12 mouse cellular contexts compared by ENCODE assay signal in the genomic region with DNA sequence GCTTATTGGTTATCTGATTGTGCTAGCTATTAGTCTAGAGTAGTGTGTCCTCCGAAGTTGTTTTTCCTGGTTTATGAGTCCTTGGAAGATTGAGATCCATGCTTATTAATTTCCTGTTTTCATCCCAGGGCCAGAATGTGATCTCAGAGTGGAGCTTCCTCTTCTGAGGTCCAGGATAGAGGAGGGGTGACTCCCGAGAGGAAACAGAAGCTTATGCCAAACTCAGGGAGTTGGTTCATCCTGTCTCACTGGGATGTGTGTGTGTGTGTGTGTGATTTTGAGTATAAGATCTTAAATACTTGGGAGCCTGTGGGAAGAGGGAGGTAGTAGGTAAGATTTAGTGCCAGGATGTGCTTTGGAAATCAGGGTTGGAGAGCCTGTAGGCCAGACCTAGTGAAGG. TPM values are rescaled to one million over a fixed set of nuclear protein-coding genes. Genes with fewer than 3 reads are reported as not detected.
A peak's percentile ranks its signal among the peaks of the same experiment; 100 is the strongest.
DNase-seq lines count a peak whose midpoint lies in the region; ATAC-seq and TF ChIP-seq lines count a peak whose summit lies in the region.
"Had no signal": no experiment of that assay in that cellular context is flagged by ENCODE, and none has a peak within 500 bp of the region (broad histone marks: within the 10 kb centered on the region; RNA-seq: fewer than 3 reads in every experiment).

No protein-coding gene starts in this region.

- H3K4me1 ChIP-seq in heart, embryonic 16.5 days (ENCODE audit: control insufficient read depth, insufficient read depth, low read length): peaks cover 10% of the 10 kb centered on the region; the same call in 1 of the 2 replicates

- no peaks in the 10 kb centered on the region for H3K27me3 ChIP-seq in heart, embryonic 16.5 days (ENCODE audit: control insufficient read depth, insufficient read depth, low read length)
- H3K27me3 ChIP-seq: midbrain, embryonic 12.5 days had no signal

- TF ChIP-seq CTCF in left cerebral cortex, adult 2 months (IDR thresholded peaks at IDR 0.05): no peak

- H3K9ac ChIP-seq in heart, embryonic 16.5 days (ENCODE audit: low read length): no peak overlapping the region
- H3K9ac ChIP-seq: midbrain, embryonic 12.5 days had no signal

- no peaks in the 10 kb centered on the region for H3K9me3 ChIP-seq in heart, embryonic 16.5 days (replicated peaks; ENCODE audit: control insufficient read depth, low read length)
- H3K9me3 ChIP-seq: forebrain, embryonic 10.5 days; midbrain, embryonic 12.5 days had no signal

- H3K27ac ChIP-seq in left cerebral cortex, adult 2 months: peak overlapping the region; percentile 19; the same call in 1 of the 2 replicates
- H3K27ac ChIP-seq in heart, embryonic 16.5 days (ENCODE audit: low read length): peak overlapping the region; percentile 47; the same call in 1 of the 2 replicates
- H3K27ac ChIP-seq in macrophage: peak overlapping the region; percentile 19; the same call in 1 of the 2 replicates
- H3K27ac ChIP-seq: forebrain, embryonic 10.5 days; midbrain, embryonic 12.5 days had no signal

- ATAC-seq in heart, embryonic 16.5 days (replicated peaks; ENCODE audit: extremely low read depth, insufficient read depth, low FRiP score): peak; percentile 55
- ATAC-seq in cerebellum, adult (ENCODE audit: insufficient number of reproducible peaks, low FRiP score, low TSS enrichment): no peak
- ATAC-seq in activated CD4-positive, CD25-positive, alpha-beta regulatory T cell, adult 4 months: no peak

- DNase-seq in left cerebral cortex, adult 2 months (ENCODE audit: extremely low spot score in 1 of 2, low spot score in 2 of 2): no peak
- no peak for DNase-seq in left cerebral cortex, postnatal 36 days (ENCODE audit: low spot score in 2 of 2)
- peak; percentile 62 for DNase-seq in kidney, postnatal 14 days
- DNase-seq in layer of hippocampus, adult 8-10 months (ENCODE audit: low spot score in 2 of 2): no peak
- DNase-seq: adrenal gland, postnatal 10 days; cerebellum, postnatal 36 days had no signal

- H3K4me2 ChIP-seq in heart, embryonic 16.5 days (ENCODE audit: low read depth, low read length): no peak overlapping the region
- H3K4me2 ChIP-seq: midbrain, embryonic 12.5 days had no signal

- H3K36me3 ChIP-seq in heart, embryonic 16.5 days (ENCODE audit: control insufficient read depth, insufficient read depth): no peaks in the 10 kb centered on the region
- H3K36me3 ChIP-seq in macrophage (ENCODE audit: inconsistent target): no peaks in the 10 kb centered on the region
- H3K36me3 ChIP-seq: forebrain, embryonic 10.5 days; midbrain, embryonic 12.5 days had no signal

- whole genome bisulfite sequencing in heart, embryonic 16.5 days: 52% methylated on average over 2 of the region's 2 CpGs
- 43% methylated on average over 2 of the region's 2 CpGs for WGBS in macrophage (ENCODE audit: missing documents)

- intact Hi-C loops in left cerebral cortex, adult 2 months (cut with DNase I): no loop called here
- intact Hi-C loops in left cerebral cortex, postnatal 36 days (cut with DNase I): loop anchor here (5.0 kb wide), 1 partner anchor 44 kb away; no protein-coding TSS in a partner anchor

- no peaks in the 10 kb centered on the region for H3K79me2 ChIP-seq in macrophage (ENCODE audit: inconsistent target)

- H3K4me3 ChIP-seq in left cerebral cortex, adult 2 months: no peak overlapping the region
- H3K4me3 ChIP-seq in heart, embryonic 16.5 days (ENCODE audit: low read length): no peak overlapping the region
- no peak overlapping the region for H3K4me3 ChIP-seq in macrophage (ENCODE audit: inconsistent target)
- H3K4me3 ChIP-seq: forebrain, embryonic 10.5 days; midbrain, embryonic 12.5 days had no signal

RNA-seq across cellular contexts. Expression of gene Selenop, which starts 40.2 kb away (rescaled TPM):
- 100 to 1,000 TPM; 284 to 293 TPM for total RNA-seq in left cerebral cortex, adult 2 months (2021)
- total RNA-seq in left cerebral cortex, postnatal 36 days (2021): 100 to 1,000 TPM; 300 to 351 TPM
- polyA plus RNA-seq in heart, embryonic 16.5 days (2015; fragmentation: Nextera tagmentation; extraction: Ambion mirVana): 158 and 184 TPM in 2 replicates
- 1,000 to 10,000 TPM in 1 of 26 experiments, 100 to 1,000 TPM in 10, 10 to 100 TPM in 15; 23.8 to 1,148 (median 94.1) TPM for total RNA-seq in macrophage (2018; cell fraction: chromatin; rRNA removed)
- total RNA-seq in macrophage (2018; cell fraction: cytosol; rRNA removed): over 10,000 TPM in 10 of 26 experiments, 1,000 to 10,000 TPM in 16; 1,265 to 11,944 (median 5,711) TPM
- total RNA-seq in macrophage (2018; cell fraction: nucleus; rRNA removed): 1,000 to 10,000 TPM in 14 of 26 experiments, 100 to 1,000 TPM in 12; 298 to 6,070 (median 1,195) TPM
- polyA plus RNA-seq in macrophage (2018): 3,955 to 15,839 TPM (median 14,226 TPM) in 3 replicates
- total RNA-seq in layer of hippocampus, adult 8-10 months (2022): 100 to 1,000 TPM; 276 to 311 (median 294) TPM
- 100 to 1,000 TPM; 139 to 155 TPM for polyA plus RNA-seq in activated CD4-positive, CD25-positive, alpha-beta regulatory T cell, adult 4 months (2017; shearing (Covaris generic))
